Mouse (Mus musculus): Measurements from ENCODE around the gene 1810062G17Rik.

The 1810062G17Rik gene

GRCm38 (mm10) chr3:36476261-36477155 lies 771 bp downstream of the 1810062G17Rik start:
- no peak for DNase-seq (ENCODE audit: low spot score in 2 of 2)

- DNase-seq (ENCODE audit: low spot score in 2 of 2), result no peak
These were observed 3.0 kb downstream of the 1810062G17Rik start for GRCm38 (mm10) chr3:36478776-36479175.

GRCm38 (mm10) chr3:36480486-36480885 lies 4.7 kb downstream of the 1810062G17Rik start:
- DNase-seq (ENCODE audit: low spot score in 2 of 2), result no peak

- DNase-seq (ENCODE audit: low spot score in 2 of 2), result no peak
These were observed 6.0 kb downstream of the 1810062G17Rik start for GRCm38 (mm10) chr3:36481776-36482193.

GRCm38 (mm10) chr3:36482940-36483339 lies 7.2 kb downstream of the 1810062G17Rik start:
- no peak for DNase-seq (ENCODE audit: low spot score in 2 of 2)

- no peak for DNase-seq (ENCODE audit: low spot score in 2 of 2)
These were observed 8.6 kb downstream of the 1810062G17Rik start for GRCm38 (mm10) chr3:36484292-36484691.

- no peak for DNase-seq (ENCODE audit: low spot score in 2 of 2)
These were observed 10.4 kb downstream of the 1810062G17Rik start for GRCm38 (mm10) chr3:36486176-36486575.

- no peak for DNase-seq (ENCODE audit: low spot score in 2 of 2)
These were observed 11.1 kb downstream of the 1810062G17Rik start for GRCm38 (mm10) chr3:36486881-36487280.

- no peak for DNase-seq (ENCODE audit: low spot score in 2 of 2)
These were observed 12.6 kb downstream of the 1810062G17Rik start for GRCm38 (mm10) chr3:36488367-36488766.

- DNase-seq (ENCODE audit: low spot score in 2 of 2), result no peak
These were observed 13.3 kb downstream of the 1810062G17Rik start for GRCm38 (mm10) chr3:36488899-36489589.

GRCm38 (mm10) chr3:36489590-36489910 lies 13.8 kb downstream of the 1810062G17Rik start:
- DNase-seq (ENCODE audit: low spot score in 2 of 2), result no peak

GRCm38 (mm10) chr3:36491535-36491934 lies 15.8 kb downstream of the 1810062G17Rik start:
- DNase-seq (ENCODE audit: low spot score in 2 of 2), result no peak

GRCm38 (mm10) chr3:36492716-36493391 lies 17.1 kb downstream of the 1810062G17Rik start:
- DNase-seq (ENCODE audit: low spot score in 2 of 2), result no peak

- no peak for DNase-seq (ENCODE audit: low spot score in 2 of 2)
These were observed 18.0 kb downstream of the 1810062G17Rik start for GRCm38 (mm10) chr3:36493641-36494283.

- DNase-seq (ENCODE audit: low spot score in 2 of 2), result no peak
These were observed 18.9 kb downstream of the 1810062G17Rik start for GRCm38 (mm10) chr3:36494613-36495012.

GRCm38 (mm10) chr3:36495436-36495835 lies 19.7 kb downstream of the 1810062G17Rik start:
- peak; percentile 83 to 88 for DNase-seq (ENCODE audit: low spot score in 2 of 2)

- no peak for DNase-seq (ENCODE audit: low spot score in 2 of 2)
These were observed 20.5 kb downstream of the 1810062G17Rik start for GRCm38 (mm10) chr3:36496273-36496672.

GRCm38 (mm10) chr3:36496746-36497145 lies 21.0 kb downstream of the 1810062G17Rik start:
- DNase-seq (ENCODE audit: low spot score in 2 of 2), result peak in 1 of 2 experiments; percentile 67

- DNase-seq (ENCODE audit: low spot score in 2 of 2), result no peak
These were observed 22.5 kb downstream of the 1810062G17Rik start for GRCm38 (mm10) chr3:36498224-36498623.

GRCm38 (mm10) chr3:36499418-36499817 lies 23.7 kb downstream of the 1810062G17Rik start:
- no peak for DNase-seq (ENCODE audit: low spot score in 2 of 2)

GRCm38 (mm10) chr3:36500976-36501375 lies 25.2 kb downstream of the 1810062G17Rik start:
- DNase-seq (ENCODE audit: low spot score in 2 of 2), result no peak

- DNase-seq (ENCODE audit: low spot score in 2 of 2), result no peak
These were observed 25.8 kb downstream of the 1810062G17Rik start for GRCm38 (mm10) chr3:36501546-36501945.

All from frontal cortex, postnatal 25 days (tissue).